Mouse (Mus musculus) CH12.LX (cell line): ENCODE results near the gene Adam11.

ENCODE experiments used
- CTCF ChIP-seq, 2 experiments: IDR thresholded peaks in 1 of 2; conservative IDR thresholded peaks in 1 of 2; 2 replicates each; pipeline ENCODE4 v1.5.1; 2011 to 2012; ENCODE audit warnings: low read depth in 2 of 2, low read length in 2 of 2, improper control_type of control experiment in 1 of 2, inconsistent platforms in 1 of 2, mild to moderate bottlenecking in 1 of 2, moderate library complexity in 1 of 2
- E2F4 ChIP-seq: IDR thresholded peaks from 2 replicates; pipeline ENCODE4 v1.6.1; 2011; ENCODE audit warnings: low read depth, low read length, improper control_type of control experiment; ENCODE audit not compliant: insufficient replicate concordance
- EP300 ChIP-seq: IDR thresholded peaks from 2 replicates; pipeline ENCODE4 v1.6.1; 2011; ENCODE audit warnings: low read length, improper control_type of control experiment
- MXI1 ChIP-seq: IDR thresholded peaks from 2 replicates; pipeline ENCODE4 v1.6.1; 2011; ENCODE audit warnings: mild to moderate bottlenecking, low read depth, low read length, improper control_type of control experiment
- POLR2A ChIP-seq: IDR thresholded peaks from 2 replicates; pipeline ENCODE4 v1.6.1; 2011; ENCODE audit warnings: low read depth, mild to moderate bottlenecking, improper control_type of control experiment, low read length
- POLR2AphosphoS2 ChIP-seq: IDR thresholded peaks from 2 replicates; pipeline ENCODE4 v1.6.1; 2011; ENCODE audit warnings: low read depth, low read length, improper control_type of control experiment
- ZNF384 ChIP-seq: IDR thresholded peaks from 2 replicates; pipeline ENCODE4 v1.6.1; 2012; ENCODE audit warnings: low read depth, low read length, improper control_type of control experiment, inconsistent platforms

GRCm38 (mm10) chr11:102712411-102712810 is 48.8 kb upstream of the Adam11 start:
- TF ChIP-seq EP300: no peak
- TF ChIP-seq POLR2AphosphoS2: no peak
- TF ChIP-seq E2F4: no peak
- TF ChIP-seq CTCF (conservative IDR thresholded peaks at IDR 0.05 in 1 of 2, IDR thresholded peaks at IDR 0.05 in 1 of 2; ENCODE audit: low read depth in 2 of 2, low read length in 2 of 2): no peak
- TF ChIP-seq POLR2A: no peak
- TF ChIP-seq MXI1: no peak
- TF ChIP-seq ZNF384: no peak
